Mouse (Mus musculus) CH12.LX (cell line): ENCODE data around the gene Dr1. TPM values are rescaled to one million over a fixed set of nuclear protein-coding genes. Genes with fewer than 3 reads are reported as not detected.

ENCODE experiments used
- DNase-seq: peaks from one replicate; pipeline ENCODE4 v3.0.0-alpha.2; 2013; ENCODE audit errors: extremely low read depth
- H3K27ac ChIP-seq: 2 replicates; pipeline ENCODE4 v1.5.1; 2012; ENCODE audit warnings: low read depth, mild to moderate bottlenecking, control low read depth, moderate library complexity; ENCODE audit not compliant: insufficient read depth
- H3K27me3 ChIP-seq: replicated peaks from 2 replicates; pipeline ENCODE3; 2012; ENCODE audit warnings: inconsistent platforms
- H3K36me3 ChIP-seq, 2 experiments: replicated peaks in 1 of 2; 2 replicates each; pipeline versions ENCODE3 to v1.6.1; 2012; ENCODE audit warnings: inconsistent platforms in 1 of 2, low read length in 1 of 2, mild to moderate bottlenecking in 1 of 2, mixed read lengths in 1 of 2, moderate library complexity in 1 of 2; ENCODE audit not compliant: control insufficient read depth in 1 of 2, insufficient read depth in 1 of 2
- H3K4me1 ChIP-seq, 2 experiments: 2 replicates each; pipeline ENCODE4 v1.6.1; 2012; ENCODE audit warnings: inconsistent platforms in 1 of 2, moderate library complexity in 1 of 2; ENCODE audit not compliant: insufficient read depth in 2 of 2, control insufficient read depth in 1 of 2
- H3K4me2 ChIP-seq: 2 replicates; pipeline ENCODE4 v1.6.1; 2012; ENCODE audit warnings: low read depth, mild to moderate bottlenecking, control low read depth; ENCODE audit not compliant: poor library complexity, insufficient read depth, severe bottlenecking
- H3K4me3 ChIP-seq, 3 experiments: fragments of 150-350 bp in 1 of 3; sonication (generic) in 1 of 3; replicated peaks in 1 of 3; 2 replicates each; pipeline versions ENCODE3 to v1.5.1; 2011 to 2012; ENCODE audit warnings: low read depth in 2 of 3, low read length in 2 of 3, mild to moderate bottlenecking in 2 of 3, moderate library complexity in 2 of 3, control low read depth in 1 of 3, improper control_type of control experiment in 1 of 3, inconsistent platforms in 1 of 3, mixed read lengths in 1 of 3; ENCODE audit not compliant: poor library complexity in 1 of 3
- H3K79me2 ChIP-seq: replicated peaks from 2 replicates; pipeline ENCODE4 v1.6.1; 2012; ENCODE audit warnings: mild to moderate bottlenecking, moderate library complexity; ENCODE audit not compliant: control insufficient read depth, poor library complexity, insufficient read depth, severe bottlenecking; ENCODE audit errors: extremely low read depth
- H3K9ac ChIP-seq: 2 replicates; pipeline ENCODE4 v1.6.1; 2012; ENCODE audit warnings: low read depth, mild to moderate bottlenecking, control low read depth, moderate library complexity; ENCODE audit not compliant: insufficient read depth
- H3K9me3 ChIP-seq: replicated peaks from 2 replicates; pipeline ENCODE3; 2012; ENCODE audit warnings: low read length, inconsistent platforms, mixed read lengths
- BHLHE40 ChIP-seq: IDR thresholded peaks from 2 replicates; pipeline ENCODE4 v1.6.1; 2011; ENCODE audit warnings: mild to moderate bottlenecking, low read depth, low read length, improper control_type of control experiment
- CHD1 ChIP-seq: IDR thresholded peaks from 2 replicates; pipeline ENCODE4 v1.6.1; 2012; ENCODE audit warnings: low read depth, low read length, improper control_type of control experiment, inconsistent platforms
- CHD2 ChIP-seq: IDR thresholded peaks from 2 replicates; pipeline ENCODE4 v1.6.1; 2011; ENCODE audit warnings: low read length, improper control_type of control experiment
- CTCF ChIP-seq, 2 experiments: IDR thresholded peaks in 1 of 2; conservative IDR thresholded peaks in 1 of 2; 2 replicates each; pipeline ENCODE4 v1.5.1; 2011 to 2012; ENCODE audit warnings: low read depth in 2 of 2, low read length in 2 of 2, improper control_type of control experiment in 1 of 2, inconsistent platforms in 1 of 2, mild to moderate bottlenecking in 1 of 2, moderate library complexity in 1 of 2
- E2F4 ChIP-seq: IDR thresholded peaks from 2 replicates; pipeline ENCODE4 v1.6.1; 2011; ENCODE audit warnings: low read depth, low read length, improper control_type of control experiment; ENCODE audit not compliant: insufficient replicate concordance
- ELF1 ChIP-seq: IDR thresholded peaks from 2 replicates; pipeline ENCODE4 v1.6.1; 2014; ENCODE audit warnings: low read depth, mild to moderate bottlenecking, inconsistent platforms, low read length, improper control_type of control experiment
- EP300 ChIP-seq: IDR thresholded peaks from 2 replicates; pipeline ENCODE4 v1.6.1; 2011; ENCODE audit warnings: low read length, improper control_type of control experiment
- ETS1 ChIP-seq: conservative IDR thresholded peaks from 2 replicates; pipeline ENCODE4 v1.6.1; 2012; ENCODE audit warnings: low read depth, mild to moderate bottlenecking, inconsistent platforms, low read length, improper control_type of control experiment, moderate library complexity
- GABPA ChIP-seq: IDR thresholded peaks from 2 replicates; pipeline ENCODE4 v1.6.1; 2012; ENCODE audit warnings: low read depth, low read length, improper control_type of control experiment, inconsistent platforms; ENCODE audit not compliant: insufficient replicate concordance
- HCFC1 ChIP-seq: IDR thresholded peaks from 2 replicates; pipeline ENCODE4 v1.6.1; 2012; ENCODE audit warnings: low read depth, mild to moderate bottlenecking, inconsistent platforms, low read length, improper control_type of control experiment
- IRF4 ChIP-seq: IDR thresholded peaks from 2 replicates; pipeline ENCODE4 v1.6.1; 2014; ENCODE audit warnings: low read depth, mild to moderate bottlenecking, inconsistent platforms, low read length, improper control_type of control experiment
- JUN ChIP-seq: IDR thresholded peaks from 2 replicates; pipeline ENCODE4 v1.6.1; 2011; ENCODE audit warnings: low read depth, mild to moderate bottlenecking, low read length, improper control_type of control experiment, moderate library complexity; ENCODE audit not compliant: insufficient read depth
- JUND ChIP-seq: conservative IDR thresholded peaks from 2 replicates; pipeline ENCODE4 v1.6.1; 2011; ENCODE audit warnings: low read depth, low read length, improper control_type of control experiment
- KAT2A ChIP-seq: IDR thresholded peaks from 2 replicates; pipeline ENCODE4 v1.6.1; 2012; ENCODE audit warnings: low read length, improper control_type of control experiment, inconsistent platforms; ENCODE audit not compliant: insufficient replicate concordance
- MAFK ChIP-seq: IDR thresholded peaks from 2 replicates; pipeline ENCODE4 v1.6.1; 2011; ENCODE audit warnings: low read length, improper control_type of control experiment; ENCODE audit not compliant: insufficient replicate concordance
- MAX ChIP-seq: IDR thresholded peaks from 2 replicates; pipeline ENCODE4 v1.6.1; 2011; ENCODE audit warnings: low read length, improper control_type of control experiment
- MAZ ChIP-seq: IDR thresholded peaks from 2 replicates; pipeline ENCODE4 v1.6.1; 2012; ENCODE audit warnings: low read depth, mild to moderate bottlenecking, inconsistent platforms, low read length, improper control_type of control experiment, moderate library complexity
- MEF2A ChIP-seq: IDR thresholded peaks from 2 replicates; pipeline ENCODE4 v1.6.1; 2014; ENCODE audit warnings: low read depth, mild to moderate bottlenecking, inconsistent platforms, low read length, improper control_type of control experiment, borderline replicate concordance
- MXI1 ChIP-seq: IDR thresholded peaks from 2 replicates; pipeline ENCODE4 v1.6.1; 2011; ENCODE audit warnings: mild to moderate bottlenecking, low read depth, low read length, improper control_type of control experiment
- MYC ChIP-seq: IDR thresholded peaks from 2 replicates; pipeline ENCODE4 v1.6.1; 2011; ENCODE audit warnings: low read depth, mild to moderate bottlenecking, improper control_type of control experiment, low read length
- NELFE ChIP-seq: IDR thresholded peaks from 2 replicates; pipeline ENCODE4 v1.6.1; 2011; ENCODE audit warnings: low read depth, low read length, improper control_type of control experiment
- NRF1 ChIP-seq: IDR thresholded peaks from 2 replicates; pipeline ENCODE4 v1.6.1; 2014; ENCODE audit warnings: low read depth, mild to moderate bottlenecking, inconsistent platforms, low read length, improper control_type of control experiment, moderate library complexity
- PAX5 ChIP-seq: IDR thresholded peaks from 2 replicates; pipeline ENCODE4 v1.6.1; 2012; ENCODE audit warnings: low read length, inconsistent platforms, mixed read lengths
- POLR2AphosphoS2 ChIP-seq: IDR thresholded peaks from 2 replicates; pipeline ENCODE4 v1.6.1; 2011; ENCODE audit warnings: low read depth, low read length, improper control_type of control experiment
- RAD21 ChIP-seq: IDR thresholded peaks from 2 replicates; pipeline ENCODE4 v1.6.1; 2011; ENCODE audit warnings: low read depth, mild to moderate bottlenecking, low read length, improper control_type of control experiment, moderate library complexity
- RCOR1 ChIP-seq: conservative IDR thresholded peaks from 2 replicates; pipeline ENCODE4 v1.6.1; 2012; ENCODE audit warnings: low read depth, mild to moderate bottlenecking, inconsistent platforms, low read length, improper control_type of control experiment
- SIN3A ChIP-seq: IDR thresholded peaks from 2 replicates; pipeline ENCODE4 v1.6.1; 2012; ENCODE audit warnings: low read length, improper control_type of control experiment, inconsistent platforms
- SMC3 ChIP-seq: IDR thresholded peaks from 2 replicates; pipeline ENCODE4 v1.6.1; 2011; ENCODE audit warnings: low read depth, low read length, improper control_type of control experiment
- TBP ChIP-seq: conservative IDR thresholded peaks from 2 replicates; pipeline ENCODE4 v1.6.1; 2011; ENCODE audit warnings: low read depth, low read length, improper control_type of control experiment
- TCF12 ChIP-seq: IDR thresholded peaks from 2 replicates; pipeline ENCODE4 v1.6.1; 2014; ENCODE audit warnings: low read depth, mild to moderate bottlenecking, inconsistent platforms, low read length, improper control_type of control experiment
- UBTF ChIP-seq: IDR thresholded peaks from 2 replicates; pipeline ENCODE4 v1.6.1; 2012; ENCODE audit warnings: low read depth, mild to moderate bottlenecking, inconsistent platforms, low read length, improper control_type of control experiment, moderate library complexity
- USF1 ChIP-seq: IDR thresholded peaks from 2 replicates; pipeline ENCODE4 v1.6.1; 2014; ENCODE audit warnings: low read depth, mild to moderate bottlenecking, inconsistent platforms, low read length, improper control_type of control experiment
- USF2 ChIP-seq: conservative IDR thresholded peaks from 2 replicates; pipeline ENCODE4 v1.6.1; 2011; ENCODE audit warnings: low read depth, low read length, improper control_type of control experiment
- ZC3H11A ChIP-seq: IDR thresholded peaks from 2 replicates; pipeline ENCODE4 v1.6.1; 2012; ENCODE audit warnings: low read depth, mild to moderate bottlenecking, inconsistent platforms, low read length, improper control_type of control experiment
- ZKSCAN1 ChIP-seq: IDR thresholded peaks from 2 replicates; pipeline ENCODE4 v1.6.1; 2012; ENCODE audit warnings: low read depth, inconsistent platforms, low read length, improper control_type of control experiment, borderline replicate concordance
- ZMIZ1 ChIP-seq: IDR thresholded peaks from 2 replicates; pipeline ENCODE4 v1.6.1; 2012; ENCODE audit warnings: low read depth, mild to moderate bottlenecking, inconsistent platforms, low read length, improper control_type of control experiment
- ZNF384 ChIP-seq: IDR thresholded peaks from 2 replicates; pipeline ENCODE4 v1.6.1; 2012; ENCODE audit warnings: low read depth, low read length, improper control_type of control experiment, inconsistent platforms
- dilution Hi-C: fragments of 300-500 bp; cut with MboI; formaldehyde crosslinking; loops from 2 replicates; pipeline ENCODE4 v1.14.3; 2020; ENCODE audit warnings: low sequenced_read_pairs; ENCODE audit not compliant: extremely low pct_unique_long_range_greater_than_20kb, extremely low pct_ligation_motif_present
- in situ Hi-C: fragments of 300-500 bp; cut with MboI; formaldehyde crosslinking; loops from 3 replicates; pipeline ENCODE4 v1.14.3; 2019; ENCODE audit warnings: low sequenced_read_pairs, low pct_ligation_motif_present, low pct_unique_long_range_greater_than_20kb, mixed read lengths
- polyA plus RNA-seq: library from polyadenylated mRNA; unstranded; fragments of >175 nt; gene quantifications from 2 replicates; pipeline ENCODE4 v1.2.1, GENCODE M21; 2012; ENCODE audit warnings: low read depth; ENCODE audit not compliant: insufficient read length
- total RNA-seq, 2 experiments: library from RNA; depleted of rRNA; stranded (reverse); fragments of 300-350 nt in 1 of 2; fragments of >200 nt in 1 of 2; gene quantifications; 2 replicates each; pipeline ENCODE4 v1.2.3; 2012 to 2014

Dr1 gene
- total RNA-seq (2012; rRNA removed): 18.2 and 22.3 TPM in 2 replicates
- 52.6 and 57.3 TPM in 2 replicates for total RNA-seq (2014; rRNA removed)
- 40.3 and 43.1 TPM in 2 replicates for polyA plus RNA-seq

GRCm38 (mm10) chr5:108268127-108269062, at the start of gene Dr1:
Gene Dr1 (plus strand): TSS chr5:108268897.
- no peaks in the 10 kb centered on the region for H3K9me3 ChIP-seq
- peak within 1 kb of the TSS; percentile 88 for H3K9ac ChIP-seq
- peaks cover 0 to 9% of the 10 kb centered on the region in 2 experiments for H3K36me3 ChIP-seq
- H3K4me3 ChIP-seq: peak within 1 kb of the TSS; percentile 68 to 98 (median 86)
- H3K79me2 ChIP-seq: peaks cover 34% of the 10 kb centered on the region
- H3K27ac ChIP-seq: peak within 1 kb of the TSS; percentile 70
- peak within 1 kb of the TSS; percentile 82 for H3K4me2 ChIP-seq
- H3K4me1 ChIP-seq: peaks cover 0 to 19% of the 10 kb centered on the region in 2 experiments; a peak in 2 of 4 replicates
- in situ Hi-C loops (no loop called here), dilution Hi-C loops (no loop called here)
- no peaks in the 10 kb centered on the region for H3K27me3 ChIP-seq
- peak; percentile 83 for DNase-seq
- TF ChIP-seq GABPA: no peak
- no peak for TF ChIP-seq CTCF (conservative IDR thresholded peaks at IDR 0.05 in 1 of 2, IDR thresholded peaks at IDR 0.05 in 1 of 2; ENCODE audit: low read depth in 2 of 2, low read length in 2 of 2)
- peak; percentile 75; the same call in 1 of the 2 replicates for TF ChIP-seq ZMIZ1
- peak; percentile 67; the same call in 1 of the 2 replicates for TF ChIP-seq TCF12
- TF ChIP-seq CHD2: 0 out of 2 replicates have a peak, but pooled peaks have one; percentile 7
- TF ChIP-seq JUND: 0 out of 2 replicates have a peak, but pooled peaks have one; percentile 10
- peak; percentile 57; the same call in 1 of the 2 replicates for TF ChIP-seq TBP
- peak; percentile 89 for TF ChIP-seq MYC
- no peak for TF ChIP-seq ZC3H11A
- TF ChIP-seq IRF4: no peak
- peak; percentile 49; the same call in 1 of the 2 replicates for TF ChIP-seq ZNF384
- peak; percentile 73 for TF ChIP-seq SIN3A
- no peak for TF ChIP-seq NRF1
- no peak for TF ChIP-seq ZKSCAN1
- no peak for TF ChIP-seq USF2
- peak; percentile 83 for TF ChIP-seq MAZ
- TF ChIP-seq BHLHE40: no peak
- TF ChIP-seq EP300: no peak
- no peak for TF ChIP-seq UBTF
- TF ChIP-seq USF1: peak; percentile 24; the same call in 1 of the 2 replicates
- TF ChIP-seq NELFE: peak; percentile 97
- no peak for TF ChIP-seq RCOR1
- peak; percentile 10 for TF ChIP-seq SMC3
- TF ChIP-seq MXI1: peak; percentile 90
- TF ChIP-seq PAX5: no peak
- TF ChIP-seq RAD21: no peak
- TF ChIP-seq POLR2AphosphoS2: peak; percentile 69; the same call in 1 of the 2 replicates
- TF ChIP-seq KAT2A: no peak
- peak; percentile 85 for TF ChIP-seq ELF1
- peak; percentile 77 for TF ChIP-seq HCFC1
- no peak for TF ChIP-seq MAFK
- TF ChIP-seq CHD1: no peak
- no peak for TF ChIP-seq JUN
- TF ChIP-seq E2F4: no peak
- no peak for TF ChIP-seq ETS1
- TF ChIP-seq MEF2A: peak; percentile 59
- TF ChIP-seq MAX: peak; percentile 91
